Mouse (Mus musculus) ES-Bruce4 (cell line): ENCODE measurements around the gene Ccdc40.

ENCODE experiments used
- CTCF ChIP-seq: IDR thresholded peaks from one replicate; pipeline ENCODE4 v1.8.1; 2011; ENCODE audit warnings: low read depth, low read length
- EP300 ChIP-seq: IDR thresholded peaks from 2 replicates; pipeline ENCODE4 v1.6.1; 2011; ENCODE audit warnings: low read depth, low read length; ENCODE audit not compliant: insufficient read depth
- POLR2A ChIP-seq: IDR thresholded peaks from one replicate; pipeline ENCODE4 v1.8.1; 2011; ENCODE audit warnings: low read length; ENCODE audit not compliant: insufficient read depth

- no peak for TF ChIP-seq CTCF
- no peak for TF ChIP-seq POLR2A
- no peak for TF ChIP-seq EP300
Measured at GRCm38 (mm10) chr11:119250998-119251397, 22.6 kb downstream of the Ccdc40 start.
